Mouse (Mus musculus): ENCODE results near the gene Trappc6a.

Gene Trappc6a

DNA sequence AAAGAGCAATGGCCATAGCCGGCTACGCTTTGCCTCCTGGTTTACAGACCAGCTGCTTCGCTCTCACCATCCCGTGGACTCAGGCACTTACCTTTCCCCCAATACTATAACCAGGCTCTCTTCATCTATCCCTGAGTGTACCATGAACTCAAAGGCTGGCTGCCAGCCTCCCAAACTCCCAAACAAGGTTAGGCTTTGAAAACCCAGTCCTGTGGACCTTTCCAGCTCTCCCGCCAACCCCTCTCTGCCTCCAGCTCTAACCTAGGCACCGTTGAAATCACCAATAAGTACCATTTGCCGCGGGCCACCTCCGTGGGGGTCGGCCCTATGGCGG lies 53.2 kb downstream of the Trappc6a start:
- DNase-seq (ENCODE audit: low spot score) = no peak

DNA sequence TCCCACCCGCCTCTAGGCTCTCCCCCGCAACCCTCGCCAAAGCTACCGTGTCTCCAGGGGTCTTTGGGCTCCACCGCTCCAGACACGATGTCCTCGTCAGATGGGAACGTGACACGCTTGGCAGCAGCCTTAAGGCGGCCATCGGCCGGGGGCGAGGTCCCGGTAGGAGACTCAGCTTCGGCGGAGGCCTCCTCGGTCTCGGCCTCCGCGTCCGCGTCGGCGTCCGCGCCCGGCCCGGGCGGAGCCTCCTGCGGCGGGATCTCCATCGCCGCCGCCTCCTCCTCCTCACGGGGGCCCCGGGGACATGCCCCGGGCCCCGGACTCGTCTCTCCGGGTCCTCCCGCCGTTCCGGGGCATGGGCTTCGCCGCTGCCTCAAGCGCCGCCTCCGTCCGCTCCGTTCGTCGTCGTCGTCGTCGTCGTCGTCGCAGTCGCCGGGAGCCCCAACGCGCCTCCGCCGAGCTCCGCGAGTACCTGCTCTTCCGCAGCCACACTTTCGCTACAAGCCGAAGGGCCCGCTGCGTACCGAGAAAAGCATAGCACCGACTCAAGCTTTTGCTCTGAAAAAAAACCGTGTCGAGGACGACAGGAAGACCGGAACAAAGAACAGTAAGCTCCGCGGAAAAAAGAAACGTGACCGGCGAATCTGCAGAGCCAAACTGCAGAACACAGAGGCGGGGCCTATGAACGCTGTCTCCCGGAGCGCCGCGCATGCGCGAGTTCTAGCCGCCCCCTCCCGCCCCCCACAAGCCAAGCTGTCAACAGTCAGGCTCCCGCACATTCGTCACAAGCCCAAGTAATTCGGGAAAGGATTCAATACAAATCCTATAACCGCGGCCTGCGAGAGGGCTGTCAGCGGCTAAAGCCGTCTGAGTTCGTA lies 53.8 kb downstream of the Trappc6a start:
- DNase-seq (ENCODE audit: low spot score) = peak; percentile 87

DNA sequence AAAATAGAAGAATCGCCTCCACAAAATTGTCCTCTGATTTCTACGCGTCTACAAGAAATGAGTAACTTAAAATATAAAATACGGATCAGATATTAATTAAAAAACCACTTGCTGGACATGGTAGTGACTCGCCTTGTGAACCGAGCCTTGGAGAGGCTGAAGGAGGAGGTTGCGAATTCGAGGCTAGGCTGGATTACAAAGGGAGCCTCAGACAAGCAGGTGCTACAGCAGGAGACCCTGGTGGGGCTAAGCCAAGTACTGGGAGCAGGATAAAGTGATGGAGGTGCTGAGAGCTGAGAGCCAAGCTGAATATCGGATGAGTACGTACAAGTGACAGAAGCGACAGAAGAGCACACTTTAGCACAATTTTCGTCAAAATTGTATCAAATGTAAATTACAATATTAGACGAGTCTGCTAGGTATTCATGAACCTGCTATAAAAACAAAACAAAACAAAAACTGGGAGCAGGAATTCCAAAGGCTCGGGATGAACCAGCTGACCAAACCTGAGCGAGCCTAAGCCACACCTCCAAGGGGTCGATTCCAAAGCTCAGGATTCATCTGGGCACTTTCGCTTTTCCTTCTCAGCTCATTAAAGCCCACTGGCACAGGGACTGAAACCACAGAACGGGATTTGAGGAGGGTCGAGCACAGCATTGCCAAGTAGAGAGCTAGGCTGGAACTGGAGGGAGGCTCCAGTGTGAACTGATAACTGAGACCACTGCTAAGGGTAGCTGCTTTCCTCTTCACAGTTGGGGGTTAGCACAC lies 54.6 kb downstream of the Trappc6a start, which contains the start of gene Ppp1r37:
Gene Ppp1r37, minus strand, starts transcription at position 434 of the 768 bp plus-strand sequence.
- DNase-seq (ENCODE audit: low spot score) = no peak

DNA sequence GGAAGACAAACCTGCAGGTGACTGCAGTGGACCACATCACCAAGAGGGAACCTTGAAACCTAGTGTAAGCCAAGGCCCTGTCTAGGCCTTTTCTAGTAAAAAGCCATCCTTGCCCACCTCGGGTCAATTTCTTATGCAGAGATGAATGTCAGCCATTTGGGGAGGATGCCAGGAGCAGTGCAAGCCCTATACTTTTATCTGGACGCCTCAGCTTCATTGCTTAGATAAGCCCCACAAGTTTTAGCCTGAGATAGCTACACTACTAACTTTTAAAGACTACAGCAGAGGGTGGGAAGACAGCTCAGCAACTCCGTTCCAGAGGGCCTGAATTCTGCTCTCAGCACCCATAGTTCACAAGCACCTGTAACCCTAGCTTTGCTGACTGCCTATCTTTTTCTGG lies 55.7 kb downstream of the Trappc6a start:
- no peak for DNase-seq (ENCODE audit: low spot score)

DNA sequence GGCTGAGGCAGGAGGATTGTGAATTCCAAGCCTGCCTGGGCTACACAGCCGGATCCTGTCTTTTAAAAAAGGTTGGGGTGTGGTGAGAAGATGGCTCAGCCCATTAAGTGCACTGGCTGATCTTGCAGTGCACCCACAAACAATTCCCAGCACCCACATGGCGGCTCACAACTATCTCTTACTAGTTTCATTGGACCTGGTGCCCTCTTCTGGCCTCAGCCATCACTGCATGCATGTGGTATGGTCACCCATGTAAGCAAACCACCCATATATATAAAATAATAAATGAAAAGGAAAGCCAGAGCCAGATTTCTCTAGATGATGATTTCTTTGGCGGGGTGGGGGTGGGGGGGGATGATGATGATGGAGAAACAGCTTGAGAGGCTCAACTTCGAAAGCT lies 56.3 kb downstream of the Trappc6a start:
- no peak for DNase-seq (ENCODE audit: low spot score)
